Mouse (Mus musculus) neural tube, embryonic 15.5 days (tissue): ENCODE data around the gene Auts2. TPM values are rescaled to one million over a fixed set of nuclear protein-coding genes. Genes with fewer than 3 reads are reported as not detected.
"Not testable (repeated sequence)": the region's sequence is repeated elsewhere in the genome, so short reads cannot be mapped to it uniquely, and the experiment has no call there.

Source experiments
- ATAC-seq: fragments of 200-750 bp; cut with Nextera tagmentation; 2 replicates; pipeline ENCODE4 v1.8.0; 2017; ENCODE audit warnings: mild to moderate bottlenecking, moderate TSS enrichment, moderate library complexity; ENCODE audit not compliant: low FRiP score
- H3K27ac ChIP-seq: fragments of 300-500 bp; sonication (generic); replicated peaks from 2 replicates; pipeline ENCODE4 v1.5.1; 2015; ENCODE audit warnings: mild to moderate bottlenecking, inconsistent platforms
- H3K27me3 ChIP-seq: fragments of 300-500 bp; sonication (generic); replicated peaks from 2 replicates; pipeline ENCODE4 v1.6.1; 2015; ENCODE audit warnings: inconsistent platforms
- H3K36me3 ChIP-seq: fragments of 300-500 bp; sonication (generic); 2 replicates; pipeline ENCODE4 v1.6.1; 2015; ENCODE audit warnings: inconsistent platforms
- H3K4me1 ChIP-seq: fragments of 300-500 bp; sonication (generic); 2 replicates; pipeline ENCODE4 v1.6.1; 2015; ENCODE audit warnings: inconsistent platforms
- H3K4me2 ChIP-seq: fragments of 300-500 bp; sonication (generic); 2 replicates; pipeline ENCODE4 v1.6.1; 2015; ENCODE audit warnings: inconsistent platforms, mild to moderate bottlenecking, moderate library complexity
- H3K4me3 ChIP-seq: fragments of 300-500 bp; sonication (generic); replicated peaks from 2 replicates; pipeline ENCODE4 v1.5.1; 2015; ENCODE audit warnings: mild to moderate bottlenecking, inconsistent platforms
- H3K9ac ChIP-seq: fragments of 300-500 bp; sonication (generic); replicated peaks from 2 replicates; pipeline ENCODE4 v1.6.1; 2015; ENCODE audit warnings: mild to moderate bottlenecking, inconsistent platforms
- H3K9me3 ChIP-seq: fragments of 300-500 bp; sonication (generic); replicated peaks from 2 replicates; pipeline ENCODE4 v1.6.1; 2016; ENCODE audit warnings: inconsistent platforms
- WGBS: fragments of 180-500 bp; shearing (Covaris S2); methylation state at CpG from one replicate; pipeline ENCODE4 v1.1.7; 2015; ENCODE audit warnings: mixed read lengths; 5-methylcytosine and 5-hydroxymethylcytosine counted together
- polyA plus RNA-seq: library from polyadenylated mRNA; unstranded; fragments of >200 nt; fragmentation: Nextera tagmentation; extraction: Ambion mirVana; gene quantifications from 2 replicates; pipeline ENCODE4 v1.2.1, GENCODE M21; 2015

Auts2 gene
- 46.3 and 52.5 TPM in 2 replicates for polyA plus RNA-seq

GRCm38 (mm10) chr5:132543118-132544071 lies at the start of gene Auts2:
Auts2 (minus strand) TSS chr5:132543344.
- Histone ChIP-seq H3K9me3 (no peaks in the 10 kb centered on the region), H3K27ac (peak within 1 kb of the TSS; percentile 90), H3K9ac (peak within 1 kb of the TSS; percentile 81), H3K36me3 (no peaks in the 10 kb centered on the region), H3K4me1 (peaks cover 32% of the 10 kb centered on the region), H3K27me3 (no peaks in the 10 kb centered on the region), H3K4me3 (peak within 1 kb of the TSS; percentile 65), H3K4me2 (peak within 1 kb of the TSS; percentile 91)
- WGBS: under 1% methylated on average over 80 of the region's 105 CpGs
- peak; percentile 91 for ATAC-seq

DNA sequence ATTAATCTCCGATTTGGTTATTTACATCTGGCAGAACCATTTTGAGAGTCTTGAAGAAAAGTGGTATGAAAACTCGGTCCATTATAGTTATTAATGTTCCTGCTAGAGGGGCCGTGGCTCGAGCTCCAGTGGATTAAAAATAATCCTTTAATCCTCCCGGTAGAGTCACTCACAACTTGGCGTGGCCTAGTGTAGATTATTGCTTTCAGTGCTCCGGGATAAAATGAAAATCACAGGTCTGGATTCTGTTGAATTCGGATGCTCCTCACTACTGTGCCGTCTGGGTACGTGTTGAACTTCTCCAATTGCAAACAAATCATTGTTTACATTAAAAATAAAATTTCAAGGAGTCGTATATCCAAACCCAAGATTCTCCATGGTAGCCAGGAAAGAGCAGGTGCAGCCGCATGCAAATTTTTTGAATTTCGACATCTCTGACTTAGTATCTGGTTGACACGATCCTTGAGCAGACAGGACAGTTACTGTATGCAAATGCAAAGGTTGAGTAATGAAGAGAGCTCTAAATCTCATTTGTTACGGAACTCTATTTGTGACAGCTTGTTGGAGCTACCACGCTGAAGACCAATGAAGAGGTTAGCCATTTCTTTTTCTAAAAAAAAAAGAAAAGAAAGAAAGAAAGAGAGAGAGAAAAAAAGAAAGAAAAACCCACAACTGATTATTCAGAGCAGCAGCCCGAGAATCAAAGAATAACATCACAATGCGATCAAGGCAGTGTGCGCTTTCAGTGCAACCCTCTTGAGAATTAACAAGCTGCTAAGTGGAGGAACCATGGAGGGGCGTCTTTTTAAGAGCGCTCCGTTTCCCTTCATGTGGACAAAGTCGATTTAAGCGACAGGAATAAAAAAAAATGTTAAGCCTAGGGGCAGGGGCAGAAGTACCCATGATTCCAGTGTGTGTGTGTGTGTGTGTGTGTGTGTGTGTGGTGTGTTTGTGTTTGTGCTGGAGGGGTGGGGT lies 48.9 kb upstream of the Auts2 start:
- peaks cover 6% of the 10 kb centered on the region; the same call in 1 of the 2 replicates for H3K4me1 ChIP-seq
- no peaks in the 10 kb centered on the region for H3K27me3 ChIP-seq
- H3K27ac ChIP-seq: no peak overlapping the region
- ATAC-seq: no peak
- no peak overlapping the region for H3K4me2 ChIP-seq
- H3K36me3 ChIP-seq: no peaks in the 10 kb centered on the region
- H3K9ac ChIP-seq: no peak overlapping the region
- H3K4me3 ChIP-seq: no peak overlapping the region
- H3K9me3 ChIP-seq: no peaks in the 10 kb centered on the region
- WGBS: 65% methylated on average over 24 of the region's 24 CpGs

DNA sequence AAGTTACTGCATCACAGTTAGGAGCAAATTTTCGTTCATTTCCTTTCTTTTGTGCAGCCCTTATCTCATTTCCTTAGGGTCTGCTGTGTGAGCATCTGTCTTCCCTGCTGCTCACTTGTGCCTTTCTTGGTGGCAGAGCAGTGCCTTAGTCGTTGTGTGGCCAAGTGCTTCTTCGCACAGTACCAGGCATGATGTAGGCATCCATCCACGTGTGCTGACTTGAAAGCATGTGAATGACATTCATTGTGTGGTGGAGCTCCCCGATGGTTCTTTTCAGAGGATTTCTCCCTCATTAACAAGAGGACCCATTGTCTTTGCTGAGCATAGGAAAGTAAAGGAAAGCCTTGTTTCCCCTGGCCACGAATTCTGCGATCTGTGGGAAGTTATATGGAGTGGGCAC lies 36.6 kb upstream of the Auts2 start:
- Histone ChIP-seq H3K4me3 (no peak overlapping the region), H3K9ac (no peak overlapping the region), H3K9me3 (no peaks in the 10 kb centered on the region), H3K36me3 (no peaks in the 10 kb centered on the region), H3K4me1 (no peaks in the 10 kb centered on the region), H3K4me2 (no peak overlapping the region), H3K27ac (no peak overlapping the region), H3K27me3 (no peaks in the 10 kb centered on the region)
- no peak for ATAC-seq
- WGBS: 37% methylated on average over 7 of the region's 7 CpGs

DNA sequence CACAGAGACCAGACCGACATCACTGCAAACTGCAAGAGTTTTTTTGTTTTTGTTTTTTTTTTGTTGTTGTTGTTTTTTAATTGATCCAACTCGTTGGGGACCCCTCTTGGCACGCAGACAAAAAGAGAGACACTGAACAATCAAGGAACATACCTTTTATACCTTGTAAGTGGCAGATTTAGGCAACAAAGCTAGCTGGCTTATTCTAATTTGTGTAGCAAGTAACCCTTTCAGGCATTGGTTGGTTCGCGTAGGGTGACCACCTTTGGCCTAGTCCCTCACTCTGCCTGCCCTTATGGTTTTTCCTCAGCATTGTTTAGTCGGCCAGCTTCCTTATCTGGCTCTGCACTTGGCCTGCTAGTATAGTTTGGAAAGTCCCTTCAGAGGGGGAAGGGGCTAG lies 17.6 kb upstream of the Auts2 start:
- H3K27ac ChIP-seq, H3K27me3 ChIP-seq, H3K4me2 ChIP-seq, ATAC-seq, H3K9me3 ChIP-seq, H3K9ac ChIP-seq, H3K4me3 ChIP-seq, H3K36me3 ChIP-seq, H3K4me1 ChIP-seq: not testable (repeated sequence)
- 85% methylated on average over 6 of the region's 6 CpGs for WGBS

- H3K4me1 ChIP-seq: peaks cover 12% of the 10 kb centered on the region
- H3K4me3 ChIP-seq: no peak overlapping the region
- no peak overlapping the region for H3K27ac ChIP-seq
- H3K9ac ChIP-seq: no peak overlapping the region
- H3K27me3 ChIP-seq: no peaks in the 10 kb centered on the region
- H3K36me3 ChIP-seq: no peaks in the 10 kb centered on the region
- ATAC-seq: no peak
- WGBS: 75% methylated on average over 1 of the region's 1 CpGs
- no peaks in the 10 kb centered on the region for H3K9me3 ChIP-seq
- H3K4me2 ChIP-seq: no peak overlapping the region
Measured at GRCm38 (mm10) chr5:132545761-132546160, 2.6 kb upstream of the Auts2 start.

- Histone ChIP-seq H3K9me3 (no peaks in the 10 kb centered on the region), H3K27me3 (no peaks in the 10 kb centered on the region), H3K4me1 (peaks cover 25% of the 10 kb centered on the region), H3K4me3 (peak overlapping the region; percentile 65), H3K27ac (peak overlapping the region; percentile 90; the same call in 1 of the 2 replicates), H3K9ac (no peak overlapping the region), H3K4me2 (peak overlapping the region; percentile 91), H3K36me3 (no peaks in the 10 kb centered on the region)
- no peak for ATAC-seq
- WGBS: 3% methylated on average over 26 of the region's 26 CpGs
Measured at GRCm38 (mm10) chr5:132544176-132544995, 1.2 kb upstream of the Auts2 start.

- H3K9ac ChIP-seq: peak overlapping the region; percentile 81
- peaks cover 32% of the 10 kb centered on the region for H3K4me1 ChIP-seq
- H3K9me3 ChIP-seq: no peaks in the 10 kb centered on the region
- no peaks in the 10 kb centered on the region for H3K27me3 ChIP-seq
- peak; percentile 3; the same call in 1 of the 2 replicates for ATAC-seq
- no peaks in the 10 kb centered on the region for H3K36me3 ChIP-seq
- under 1% methylated on average over 28 of the region's 28 CpGs for WGBS
- H3K27ac ChIP-seq: peak overlapping the region; percentile 90
- H3K4me3 ChIP-seq: peak overlapping the region; percentile 65
- H3K4me2 ChIP-seq: peak overlapping the region; percentile 91
Measured at GRCm38 (mm10) chr5:132542381-132543020, 643 bp downstream of the Auts2 start.

DNA sequence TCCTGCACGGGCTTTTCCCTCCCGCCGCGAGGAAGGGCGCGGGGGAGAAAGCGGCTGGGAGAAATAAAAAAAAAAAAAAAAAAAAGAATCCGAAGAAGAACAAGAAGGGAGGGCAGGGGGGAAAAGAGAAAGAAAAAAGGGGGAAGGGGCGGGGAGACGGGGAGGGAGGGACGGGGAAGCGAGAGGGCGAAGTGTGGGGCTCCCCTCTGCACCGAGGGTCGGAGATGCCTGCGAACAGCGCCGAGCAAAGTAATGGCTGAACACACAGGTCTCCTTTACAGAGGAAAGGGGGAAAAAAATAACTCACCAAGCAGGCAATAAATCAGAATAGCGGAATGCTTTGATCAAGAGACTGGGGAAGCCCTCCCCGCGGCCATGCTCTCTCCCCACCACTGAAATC lies 1.2 kb downstream of the Auts2 start:
- H3K9ac ChIP-seq: peak overlapping the region; percentile 81
- H3K9me3 ChIP-seq: no peaks in the 10 kb centered on the region
- peak overlapping the region; percentile 90 for H3K27ac ChIP-seq
- H3K4me3 ChIP-seq: peak overlapping the region; percentile 65
- no peak for ATAC-seq
- whole genome bisulfite sequencing: 0% methylated on average over 16 of the region's 21 CpGs
- H3K36me3 ChIP-seq: no peaks in the 10 kb centered on the region
- peaks cover 37% of the 10 kb centered on the region for H3K4me1 ChIP-seq
- H3K4me2 ChIP-seq: peak overlapping the region; percentile 91
- no peaks in the 10 kb centered on the region for H3K27me3 ChIP-seq

DNA sequence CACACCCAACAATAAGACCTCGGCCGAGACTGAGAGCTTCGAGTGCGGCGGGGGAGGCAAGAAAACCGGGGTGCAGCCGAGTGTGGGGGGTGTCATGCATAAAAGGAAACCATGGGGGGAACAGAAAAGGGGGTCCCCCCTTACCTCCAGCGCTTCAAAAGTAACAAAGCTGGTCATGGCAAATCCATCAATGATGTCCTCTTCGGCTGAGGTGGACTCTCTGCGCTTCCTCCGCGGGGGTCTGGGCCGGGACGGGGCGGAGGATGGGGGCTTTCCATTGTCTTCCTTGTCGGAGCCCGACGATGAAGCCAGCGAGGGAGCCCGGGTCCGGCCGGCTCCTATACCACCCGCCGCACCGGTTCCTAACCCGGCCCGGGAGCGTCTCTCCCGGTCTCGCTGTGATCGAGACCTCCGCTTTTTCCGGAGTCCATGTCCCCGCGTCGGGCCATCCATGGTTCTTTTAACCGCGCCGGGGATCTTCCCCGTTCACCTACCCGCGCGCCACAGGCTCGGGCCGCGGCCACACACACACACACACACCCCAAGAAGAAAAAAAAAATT lies 1.7 kb downstream of the Auts2 start:
- WGBS: under 1% methylated on average over 46 of the region's 46 CpGs
- no peak for ATAC-seq
- H3K9me3 ChIP-seq: no peaks in the 10 kb centered on the region

GRCm38 (mm10) chr5:132540841-132541311 lies 2.3 kb downstream of the Auts2 start:
- Histone ChIP-seq H3K4me2 (peak overlapping the region; percentile 91), H3K27me3 (no peaks in the 10 kb centered on the region), H3K4me1 (peaks cover 37% of the 10 kb centered on the region), H3K9ac (peak overlapping the region; percentile 81), H3K36me3 (no peaks in the 10 kb centered on the region), H3K9me3 (no peaks in the 10 kb centered on the region), H3K27ac (peak overlapping the region; percentile 90), H3K4me3 (peak overlapping the region; percentile 65)
- 3% methylated on average over 7 of the region's 7 CpGs for WGBS
- ATAC-seq: no peak

More for the DNA sequence above, 1.7 kb downstream of the Auts2 start:
- H3K36me3 ChIP-seq: no peaks in the 10 kb centered on the region
- H3K4me2 ChIP-seq: peak overlapping the region; percentile 91
- peak overlapping the region; percentile 65 for H3K4me3 ChIP-seq
- peak overlapping the region; percentile 81 for H3K9ac ChIP-seq
- no peaks in the 10 kb centered on the region for H3K27me3 ChIP-seq
- peak overlapping the region; percentile 90 for H3K27ac ChIP-seq
- peaks cover 37% of the 10 kb centered on the region for H3K4me1 ChIP-seq
